Mouse (Mus musculus) hindbrain, embryonic 12.5 days (tissue): Measurements from ENCODE around the gene Rbl1. TPM values are rescaled to one million over a fixed set of nuclear protein-coding genes. Genes with fewer than 3 reads are reported as not detected.
A peak's percentile ranks its signal among the peaks of the same experiment; 100 is the strongest.
"Not testable (repeated sequence)": the region's sequence is repeated elsewhere in the genome, so short reads cannot be mapped to it uniquely, and the experiment has no call there.

Experiments
- ATAC-seq: fragments of 200-750 bp; cut with Nextera tagmentation; 2 replicates; pipeline ENCODE4 v1.8.0; 2017; ENCODE audit warnings: moderate TSS enrichment; ENCODE audit not compliant: low FRiP score
- H3K27ac ChIP-seq: fragments of 300-500 bp; sonication (generic); 2 replicates; pipeline ENCODE4 v1.5.1; 2016; ENCODE audit warnings: mild to moderate bottlenecking
- H3K27me3 ChIP-seq: fragments of 300-500 bp; sonication (generic); 2 replicates; pipeline ENCODE4 v1.6.1; 2016; ENCODE audit warnings: mild to moderate bottlenecking
- H3K36me3 ChIP-seq: fragments of 300-500 bp; sonication (generic); 2 replicates; pipeline ENCODE4 v1.6.1; 2016; ENCODE audit warnings: mild to moderate bottlenecking
- H3K4me1 ChIP-seq: fragments of 300-500 bp; sonication (generic); 2 replicates; pipeline ENCODE4 v1.6.1; 2016
- H3K4me2 ChIP-seq: fragments of 300-500 bp; sonication (generic); replicated peaks from 2 replicates; pipeline ENCODE4 v1.6.1; 2016; ENCODE audit warnings: mild to moderate bottlenecking
- H3K4me3 ChIP-seq: fragments of 300-500 bp; sonication (generic); 2 replicates; pipeline ENCODE4 v1.5.1; 2016; ENCODE audit warnings: mild to moderate bottlenecking
- H3K9ac ChIP-seq: fragments of 300-500 bp; sonication (generic); 2 replicates; pipeline ENCODE4 v1.6.1; 2016; ENCODE audit warnings: mild to moderate bottlenecking, moderate library complexity
- H3K9me3 ChIP-seq: fragments of 300-500 bp; sonication (generic); replicated peaks from 2 replicates; pipeline ENCODE4 v1.6.1; 2016; ENCODE audit warnings: mild to moderate bottlenecking
- WGBS: fragments of 180-500 bp; shearing (Covaris S2); methylation state at CpG from one replicate; pipeline ENCODE4 v1.1.7; 2016; 5-methylcytosine and 5-hydroxymethylcytosine counted together
- polyA plus RNA-seq: library from polyadenylated mRNA; unstranded; fragments of >200 nt; fragmentation: Nextera tagmentation; extraction: Ambion mirVana; gene quantifications from 2 replicates; pipeline ENCODE4 v1.2.1, GENCODE M21; 2016

Rbl1 gene
- polyA plus RNA-seq, 1 experiment from 2014 or later: 18.1 TPM

GRCm38 (mm10) chr2:157201081-157201830 is 3.1 kb downstream of the Rbl1 start:
- WGBS: 90% methylated on average over 6 of the region's 6 CpGs
- H3K9ac ChIP-seq: no peak overlapping the region
- no peak overlapping the region for H3K27ac ChIP-seq
- no peaks in the 10 kb centered on the region for H3K27me3 ChIP-seq
- no peaks in the 10 kb centered on the region for H3K9me3 ChIP-seq
- H3K4me1 ChIP-seq: peaks cover 15% of the 10 kb centered on the region; the same call in 1 of the 2 replicates
- H3K36me3 ChIP-seq: peaks cover 26% of the 10 kb centered on the region
- no peak overlapping the region for H3K4me3 ChIP-seq
- no peak for ATAC-seq
- no peak overlapping the region for H3K4me2 ChIP-seq

- H3K4me2 ChIP-seq, H3K27ac ChIP-seq, H3K4me1 ChIP-seq, H3K4me3 ChIP-seq, H3K9me3 ChIP-seq, ATAC-seq, H3K27me3 ChIP-seq, H3K9ac ChIP-seq: not testable (repeated sequence)
- WGBS: 98% methylated on average over 11 of the region's 11 CpGs
- peaks cover 50% of the 10 kb centered on the region for H3K36me3 ChIP-seq
These were observed 5.9 kb downstream of the Rbl1 start for GRCm38 (mm10) chr2:157198405-157198804.

- Histone ChIP-seq H3K36me3 (peaks cover 88% of the 10 kb centered on the region), H3K27ac (no peak overlapping the region), H3K4me1 (no peaks in the 10 kb centered on the region), H3K4me3 (no peak overlapping the region), H3K4me2 (no peak overlapping the region), H3K9ac (no peak overlapping the region), H3K27me3 (no peaks in the 10 kb centered on the region), H3K9me3 (no peaks in the 10 kb centered on the region)
- no peak for ATAC-seq
- 92% methylated on average over 4 of the region's 4 CpGs for WGBS
These were observed 13.7 kb downstream of the Rbl1 start for GRCm38 (mm10) chr2:157190651-157191050.

- H3K36me3 ChIP-seq: peaks cover 75% of the 10 kb centered on the region
- H3K9me3 ChIP-seq: no peaks in the 10 kb centered on the region
- WGBS: 95% methylated on average over 4 of the region's 4 CpGs
These were observed 17.1 kb downstream of the Rbl1 start for GRCm38 (mm10) chr2:157187223-157187622.

GRCm38 (mm10) chr2:157186504-157186903 is 17.8 kb downstream of the Rbl1 start:
- no peaks in the 10 kb centered on the region for H3K27me3 ChIP-seq
- H3K4me2 ChIP-seq: no peak overlapping the region
- H3K9ac ChIP-seq: no peak overlapping the region
- WGBS: 33% methylated on average over 5 of the region's 5 CpGs
- H3K4me1 ChIP-seq: no peaks in the 10 kb centered on the region
- H3K27ac ChIP-seq: no peak overlapping the region
- no peak for ATAC-seq
- no peaks in the 10 kb centered on the region for H3K9me3 ChIP-seq
- H3K36me3 ChIP-seq: peaks cover 73% of the 10 kb centered on the region
- no peak overlapping the region for H3K4me3 ChIP-seq

More at GRCm38 (mm10) chr2:157187223-157187622, 17.1 kb downstream of the Rbl1 start:
- no peak for ATAC-seq
- Histone ChIP-seq H3K9ac (no peak overlapping the region), H3K4me2 (no peak overlapping the region), H3K4me1 (no peaks in the 10 kb centered on the region), H3K27me3 (no peaks in the 10 kb centered on the region), H3K4me3 (no peak overlapping the region), H3K27ac (no peak overlapping the region)

GRCm38 (mm10) chr2:157185022-157185660 is 19.2 kb downstream of the Rbl1 start:
- H3K9me3 ChIP-seq: no peaks in the 10 kb centered on the region
- no peak overlapping the region for H3K27ac ChIP-seq
- no peak for ATAC-seq
- H3K27me3 ChIP-seq: no peaks in the 10 kb centered on the region
- no peaks in the 10 kb centered on the region for H3K4me1 ChIP-seq
- peaks cover 63% of the 10 kb centered on the region for H3K36me3 ChIP-seq
- no peak overlapping the region for H3K4me2 ChIP-seq
- H3K4me3 ChIP-seq: no peak overlapping the region
- H3K9ac ChIP-seq: no peak overlapping the region
- 94% methylated on average over 13 of the region's 13 CpGs for WGBS

- no peak overlapping the region for H3K4me2 ChIP-seq
- H3K36me3 ChIP-seq: peaks cover 46% of the 10 kb centered on the region
- H3K4me1 ChIP-seq: no peaks in the 10 kb centered on the region
- no peaks in the 10 kb centered on the region for H3K27me3 ChIP-seq
- H3K27ac ChIP-seq: no peak overlapping the region
- no peak for ATAC-seq
- H3K9ac ChIP-seq: no peak overlapping the region
- no peaks in the 10 kb centered on the region for H3K9me3 ChIP-seq
- no peak overlapping the region for H3K4me3 ChIP-seq
- 84% methylated on average over 6 of the region's 6 CpGs for WGBS
These were observed 26.2 kb downstream of the Rbl1 start for GRCm38 (mm10) chr2:157178167-157178566.

GRCm38 (mm10) chr2:157176248-157176647 is 28.1 kb downstream of the Rbl1 start:
- H3K4me3 ChIP-seq: no peak overlapping the region
- H3K27ac ChIP-seq: no peak overlapping the region
- no peak overlapping the region for H3K4me2 ChIP-seq
- no peaks in the 10 kb centered on the region for H3K9me3 ChIP-seq
- peaks cover 46% of the 10 kb centered on the region for H3K36me3 ChIP-seq
- no peaks in the 10 kb centered on the region for H3K4me1 ChIP-seq
- WGBS: 88% methylated on average over 3 of the region's 3 CpGs
- no peak overlapping the region for H3K9ac ChIP-seq
- no peak for ATAC-seq
- H3K27me3 ChIP-seq: no peaks in the 10 kb centered on the region

GRCm38 (mm10) chr2:157174416-157174815 is 29.9 kb downstream of the Rbl1 start:
- Histone ChIP-seq H3K9me3 (no peaks in the 10 kb centered on the region), H3K36me3 (peaks cover 44% of the 10 kb centered on the region), H3K27ac (no peak overlapping the region), H3K27me3 (no peaks in the 10 kb centered on the region), H3K4me1 (peaks cover 10% of the 10 kb centered on the region; the same call in 1 of the 2 replicates), H3K4me3 (no peak overlapping the region), H3K4me2 (no peak overlapping the region), H3K9ac (no peak overlapping the region)
- WGBS: 72% methylated on average over 5 of the region's 5 CpGs
- no peak for ATAC-seq

- no peak for ATAC-seq
- Histone ChIP-seq H3K4me1 (peaks cover 10% of the 10 kb centered on the region; the same call in 1 of the 2 replicates), H3K4me3 (no peak overlapping the region), H3K9me3 (no peaks in the 10 kb centered on the region), H3K27ac (no peak overlapping the region), H3K4me2 (no peak overlapping the region), H3K9ac (no peak overlapping the region), H3K36me3 (peaks cover 49% of the 10 kb centered on the region), H3K27me3 (no peaks in the 10 kb centered on the region)
- 95% methylated on average over 6 of the region's 6 CpGs for WGBS
These were observed 30.8 kb downstream of the Rbl1 start for GRCm38 (mm10) chr2:157173555-157173954.

- WGBS: 96% methylated on average over 6 of the region's 6 CpGs
- H3K36me3 ChIP-seq: peaks cover 52% of the 10 kb centered on the region
- no peak for ATAC-seq
- no peak overlapping the region for H3K4me2 ChIP-seq
- peaks cover 10% of the 10 kb centered on the region; the same call in 1 of the 2 replicates for H3K4me1 ChIP-seq
- no peak overlapping the region for H3K9ac ChIP-seq
- no peak overlapping the region for H3K4me3 ChIP-seq
- H3K9me3 ChIP-seq: no peaks in the 10 kb centered on the region
- H3K27me3 ChIP-seq: no peaks in the 10 kb centered on the region
- no peak overlapping the region for H3K27ac ChIP-seq
These were observed 31.4 kb downstream of the Rbl1 start for GRCm38 (mm10) chr2:157172984-157173383.

GRCm38 (mm10) chr2:157170626-157171025 is 33.7 kb downstream of the Rbl1 start:
- no peaks in the 10 kb centered on the region for H3K27me3 ChIP-seq
- H3K4me2 ChIP-seq: no peak overlapping the region
- 0 out of 2 replicates have a peak, but pooled peaks have one; percentile 35 for ATAC-seq
- H3K27ac ChIP-seq: 0 out of 2 replicates have a peak overlapping the region, but pooled peaks have one; percentile 52
- 35% methylated on average over 6 of the region's 6 CpGs for WGBS
- peaks cover 10% of the 10 kb centered on the region; the same call in 1 of the 2 replicates for H3K4me1 ChIP-seq
- peaks cover 57% of the 10 kb centered on the region for H3K36me3 ChIP-seq
- H3K4me3 ChIP-seq: no peak overlapping the region
- peak overlapping the region; percentile 18; the same call in 1 of the 2 replicates for H3K9ac ChIP-seq
- H3K9me3 ChIP-seq: no peaks in the 10 kb centered on the region
